Mouse (Mus musculus): ENCODE results near the gene Tktl2. TPM values are rescaled to one million over a fixed set of nuclear protein-coding genes. Genes with fewer than 3 reads are reported as not detected.
A peak's percentile ranks its signal among the peaks of the same experiment; 100 is the strongest.

Gene Tktl2
- polyA plus RNA-seq (2015; fragmentation: Nextera tagmentation; extraction: Ambion mirVana): not detected in 2 replicates

DNA sequence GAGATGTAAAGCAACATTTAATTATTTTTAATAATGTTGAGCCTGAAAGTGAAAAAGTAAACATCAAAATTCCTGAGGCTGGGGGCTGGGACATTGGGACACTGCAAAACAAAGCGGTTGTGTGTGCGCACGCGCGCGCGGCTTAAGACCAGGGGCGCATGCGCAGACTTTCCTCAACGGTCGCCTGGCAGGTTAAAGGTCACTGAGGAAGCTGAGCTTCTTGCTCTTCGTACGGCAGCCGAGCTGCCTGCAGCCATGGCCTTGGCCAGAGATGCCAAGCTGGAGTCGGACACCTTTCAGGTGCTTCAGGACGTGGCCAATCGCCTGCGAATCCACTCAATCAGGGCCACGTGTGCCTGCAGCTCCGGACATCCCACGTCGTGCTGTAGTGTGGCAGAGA, at the start of gene Tktl2:
TSS of gene Tktl2 (plus strand) at position 220 of the 400 bp plus-strand sequence.
- Histone ChIP-seq H3K27me3 (replicated peaks) (no peaks in the 10 kb centered on the region), H3K9me3 (no peaks in the 10 kb centered on the region), H3K9ac (no peak within 1 kb of the TSS), H3K4me3 (replicated peaks) (no peak within 1 kb of the TSS), H3K4me1 (no peaks in the 10 kb centered on the region), H3K4me2 (no peak within 1 kb of the TSS), H3K27ac (no peak within 1 kb of the TSS), H3K36me3 (no peaks in the 10 kb centered on the region)
- WGBS: 94% methylated on average over 22 of the region's 22 CpGs
- no peak for ATAC-seq (ENCODE audit: insufficient read depth, low FRiP score, low read depth)

DNA sequence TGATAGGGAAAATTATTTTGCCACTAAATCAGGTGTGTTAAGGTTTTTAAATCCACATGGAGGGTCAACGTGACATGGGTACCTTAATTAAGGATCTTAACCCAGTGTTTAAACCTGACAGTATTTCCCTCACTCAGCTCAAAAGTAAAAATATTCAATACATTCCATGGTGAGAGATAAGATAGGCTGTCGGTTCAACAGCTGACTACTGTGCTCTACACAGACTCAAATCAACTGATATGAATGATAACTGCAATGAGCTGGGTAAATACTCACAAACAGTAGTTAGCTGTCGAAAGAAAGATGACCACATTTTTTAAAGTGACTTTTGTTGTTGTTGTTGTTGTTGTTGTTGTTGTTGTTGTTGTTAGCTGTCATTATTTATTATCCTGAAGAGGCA, 41.7 kb upstream of the Tktl2 start:
- no peak overlapping the region for H3K4me3 ChIP-seq (replicated peaks)
- no peaks in the 10 kb centered on the region for H3K4me1 ChIP-seq
- H3K4me2 ChIP-seq: no peak overlapping the region
- H3K27me3 ChIP-seq (replicated peaks): no peaks in the 10 kb centered on the region
- 70% methylated on average over 3 of the region's 3 CpGs for WGBS
- no peaks in the 10 kb centered on the region for H3K9me3 ChIP-seq
- H3K36me3 ChIP-seq: no peaks in the 10 kb centered on the region
- ATAC-seq (ENCODE audit: insufficient read depth, low FRiP score, low read depth): no peak
- no peak overlapping the region for H3K9ac ChIP-seq
- H3K27ac ChIP-seq: no peak overlapping the region

DNA sequence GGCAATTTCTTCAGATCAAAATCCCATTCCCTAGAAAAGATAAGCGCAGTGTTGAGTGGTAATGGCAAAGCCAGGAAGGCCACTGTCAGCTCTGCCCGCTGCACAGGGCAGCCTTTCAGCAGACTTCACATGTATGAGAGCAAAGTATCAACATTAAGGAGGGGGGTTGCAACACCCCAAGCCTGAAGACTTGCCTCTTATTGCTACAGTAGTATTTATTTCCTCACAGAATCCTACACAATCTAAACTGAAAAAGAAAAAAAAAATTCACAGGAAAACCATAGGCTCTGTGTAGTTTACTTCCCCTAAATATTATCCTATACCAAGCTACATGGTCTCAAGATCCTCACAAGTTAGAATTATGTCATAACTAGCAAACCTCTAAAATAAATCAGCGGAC, 34.7 kb upstream of the Tktl2 start:
- 93% methylated on average over 3 of the region's 3 CpGs for WGBS
- peaks cover 31% of the 10 kb centered on the region; the same call in 1 of the 2 replicates for H3K36me3 ChIP-seq

DNA sequence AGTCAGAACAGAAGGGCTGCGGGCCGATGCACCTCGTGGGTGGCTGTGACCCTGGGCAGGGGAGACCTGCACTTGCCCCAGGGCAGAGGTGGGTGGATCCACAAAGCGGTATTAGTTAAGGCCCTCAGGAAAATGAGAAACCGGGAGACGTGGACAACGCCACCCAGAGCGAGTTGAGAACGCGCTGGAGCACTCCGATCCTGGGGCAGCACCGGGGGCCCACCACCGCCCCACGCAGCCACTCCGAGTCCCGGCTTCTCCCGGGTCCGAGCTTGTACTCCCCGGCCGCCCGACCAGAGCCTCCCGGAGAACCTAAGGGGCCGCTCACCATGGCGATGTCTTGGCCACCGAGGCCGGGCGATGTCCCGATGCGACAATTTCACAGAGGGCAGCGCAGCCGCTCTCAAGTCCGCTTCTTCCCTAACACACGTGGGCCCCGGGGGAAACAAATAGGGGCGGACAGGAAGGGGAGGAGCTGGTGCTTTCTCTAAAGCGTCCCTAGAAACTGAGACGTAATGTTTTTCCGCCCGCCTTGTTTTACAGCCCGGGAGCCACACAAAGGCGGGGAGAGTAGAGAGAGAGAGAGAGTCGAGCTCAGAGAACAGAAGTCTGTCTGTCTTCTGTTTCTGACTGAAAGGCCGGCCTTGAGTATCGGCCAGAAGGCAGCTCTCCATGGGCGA, 25.3 kb upstream of the Tktl2 start, which contains the start of gene Tma16:
TSS of gene Tma16 (minus strand) at position 447 of the 680 bp plus-strand sequence.
- Histone ChIP-seq H3K4me3 (replicated peaks) (peak within 1 kb of the TSS; percentile 94), H3K9ac (peak within 1 kb of the TSS; percentile 73), H3K27me3 (replicated peaks) (no peaks in the 10 kb centered on the region), H3K4me2 (peak within 1 kb of the TSS; percentile 70), H3K27ac (0 out of 2 replicates have a peak within 1 kb of the TSS, but pooled peaks have one; percentile 48), H3K9me3 (no peaks in the 10 kb centered on the region), H3K4me1 (no peaks in the 10 kb centered on the region), H3K36me3 (peaks cover 14% of the 10 kb centered on the region)
- 0% methylated on average over 45 of the region's 45 CpGs for WGBS
- peak; percentile 92 for ATAC-seq (ENCODE audit: insufficient read depth, low FRiP score, low read depth)

More for the DNA sequence above, 34.7 kb upstream of the Tktl2 start:
- H3K27ac ChIP-seq: no peak overlapping the region
- H3K27me3 ChIP-seq (replicated peaks): no peaks in the 10 kb centered on the region
- H3K4me1 ChIP-seq: no peaks in the 10 kb centered on the region
- H3K4me2 ChIP-seq: no peak overlapping the region
- ATAC-seq (ENCODE audit: insufficient read depth, low FRiP score, low read depth): no peak
- H3K4me3 ChIP-seq (replicated peaks): no peak overlapping the region
- H3K9me3 ChIP-seq: no peaks in the 10 kb centered on the region
- H3K9ac ChIP-seq: no peak overlapping the region

DNA sequence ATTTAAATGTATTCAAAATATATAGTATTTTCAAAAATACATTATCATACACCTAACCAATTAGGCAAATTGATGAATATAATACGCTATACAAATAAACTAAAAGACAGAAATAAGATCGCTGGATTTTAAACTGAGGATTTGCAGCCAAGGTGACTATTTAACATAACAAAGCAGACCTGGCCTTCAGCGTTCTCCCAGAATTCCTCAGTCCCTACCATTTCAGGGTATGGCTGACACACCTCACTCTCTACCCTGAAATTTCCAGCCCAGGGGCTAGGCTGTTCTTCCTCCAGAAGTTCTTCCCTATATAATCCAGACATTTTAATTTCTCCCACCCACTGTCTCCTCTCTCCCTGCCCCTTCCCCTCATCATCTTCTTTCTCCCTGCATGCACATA, 23.0 kb upstream of the Tktl2 start:
- Histone ChIP-seq H3K9me3 (no peaks in the 10 kb centered on the region), H3K27ac (no peak overlapping the region), H3K27me3 (replicated peaks) (no peaks in the 10 kb centered on the region), H3K36me3 (no peaks in the 10 kb centered on the region), H3K4me3 (replicated peaks) (no peak overlapping the region), H3K4me1 (no peaks in the 10 kb centered on the region), H3K4me2 (no peak overlapping the region), H3K9ac (no peak overlapping the region)
- 49% methylated on average over 3 of the region's 3 CpGs for WGBS
- no peak for ATAC-seq (ENCODE audit: insufficient read depth, low FRiP score, low read depth)

DNA sequence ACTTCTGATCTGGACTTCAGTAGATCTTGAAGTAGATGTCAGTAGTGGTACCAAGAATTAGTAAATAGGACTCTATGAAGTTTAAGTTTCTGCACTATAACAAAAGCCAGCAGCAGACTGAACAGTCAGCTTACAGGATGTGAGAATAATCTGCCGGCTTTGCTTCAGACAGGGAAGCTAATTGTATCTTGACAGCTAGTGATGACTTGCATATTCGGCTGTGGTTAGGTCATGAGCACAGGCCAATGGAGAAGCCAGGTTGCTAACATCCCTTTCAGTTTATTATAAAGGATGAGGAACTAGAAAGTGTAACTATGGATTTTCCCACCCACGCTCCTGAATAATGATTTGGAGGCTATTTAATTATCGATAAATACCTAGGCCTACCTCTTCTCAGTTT, 20.9 kb upstream of the Tktl2 start:
- H3K4me2 ChIP-seq: no peak overlapping the region
- WGBS: 70% methylated on average over 4 of the region's 4 CpGs

DNA sequence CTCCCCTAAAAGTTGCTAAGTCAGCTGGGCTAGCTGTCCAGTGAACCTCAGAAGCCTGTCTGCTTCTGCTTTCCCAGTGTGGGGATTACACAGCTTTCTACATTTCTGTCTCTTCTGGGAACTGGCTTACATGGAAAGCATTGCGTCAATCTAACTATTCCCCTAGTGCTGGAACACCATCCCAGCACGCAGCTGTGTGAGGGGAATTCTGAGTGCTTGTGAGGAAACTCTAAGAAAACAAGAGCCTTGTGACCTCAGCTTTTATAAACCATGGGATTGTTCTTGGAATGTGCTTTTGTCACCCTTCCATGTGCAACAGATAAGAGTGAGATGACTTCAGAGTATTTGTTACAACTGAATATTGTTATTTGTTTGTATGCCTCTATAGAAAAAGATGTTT, 17.1 kb upstream of the Tktl2 start:
- 64% methylated on average over 2 of the region's 2 CpGs for WGBS
- H3K36me3 ChIP-seq: no peaks in the 10 kb centered on the region
- no peaks in the 10 kb centered on the region for H3K9me3 ChIP-seq
- no peaks in the 10 kb centered on the region for H3K4me1 ChIP-seq
- ATAC-seq (ENCODE audit: insufficient read depth, low FRiP score, low read depth): no peak
- H3K9ac ChIP-seq: no peak overlapping the region
- no peak overlapping the region for H3K4me3 ChIP-seq (replicated peaks)
- H3K27ac ChIP-seq: no peak overlapping the region
- H3K4me2 ChIP-seq: no peak overlapping the region
- H3K27me3 ChIP-seq (replicated peaks): no peaks in the 10 kb centered on the region

More for the DNA sequence above, 20.9 kb upstream of the Tktl2 start:
- no peaks in the 10 kb centered on the region for H3K36me3 ChIP-seq
- ATAC-seq (ENCODE audit: insufficient read depth, low FRiP score, low read depth): no peak
- H3K4me3 ChIP-seq (replicated peaks): no peak overlapping the region
- no peaks in the 10 kb centered on the region for H3K4me1 ChIP-seq
- H3K27me3 ChIP-seq (replicated peaks): no peaks in the 10 kb centered on the region
- H3K9ac ChIP-seq: no peak overlapping the region
- no peaks in the 10 kb centered on the region for H3K9me3 ChIP-seq
- H3K27ac ChIP-seq: no peak overlapping the region

DNA sequence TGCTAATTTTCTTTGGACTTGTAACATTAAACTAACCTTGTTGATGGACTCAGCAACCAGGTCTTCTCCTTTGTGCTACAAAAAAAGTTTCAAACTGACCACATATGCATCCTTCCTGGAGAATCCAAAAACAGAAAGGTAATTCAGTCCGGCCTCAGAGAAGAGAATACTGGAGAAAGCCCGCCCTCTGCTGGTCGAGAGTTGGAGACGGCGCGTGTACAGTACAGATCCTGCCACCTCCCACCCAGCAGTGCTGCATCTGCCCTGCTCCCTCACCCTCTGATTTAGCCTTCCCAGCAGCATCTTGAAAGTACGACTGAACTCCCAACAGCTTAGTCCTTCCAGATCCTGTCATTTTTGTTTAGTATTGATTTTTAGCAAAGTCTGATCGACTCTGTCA, 15.8 kb upstream of the Tktl2 start:
- ATAC-seq (ENCODE audit: insufficient read depth, low FRiP score, low read depth): peak; percentile 73

DNA sequence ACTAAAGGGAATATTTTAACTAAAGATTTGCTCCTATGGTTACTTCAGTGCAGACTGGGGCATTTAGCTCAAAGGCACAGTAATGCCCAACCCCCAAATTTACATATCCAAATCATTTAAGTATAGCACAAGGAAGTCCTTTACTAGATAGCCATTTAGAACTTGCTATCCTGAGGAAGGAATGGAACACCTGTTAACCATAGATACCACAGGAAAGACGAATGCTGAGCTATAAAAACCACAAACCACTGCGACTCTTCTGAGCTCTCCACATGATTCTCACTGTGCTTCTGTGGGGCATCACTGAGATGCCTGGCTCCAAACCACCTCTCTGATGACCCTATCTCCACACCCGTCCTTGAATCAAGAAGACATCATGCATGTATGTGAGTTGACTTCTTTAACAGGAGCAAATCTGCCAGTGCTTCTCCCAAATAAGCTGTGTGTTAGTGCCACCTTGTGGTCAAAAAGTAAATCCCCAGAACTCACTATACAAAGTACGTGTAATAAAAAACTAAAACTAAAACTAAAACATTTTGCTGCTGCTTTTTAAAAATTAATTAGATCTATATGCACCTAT, 14.5 kb upstream of the Tktl2 start:
- Histone ChIP-seq H3K36me3 (no peaks in the 10 kb centered on the region), H3K9me3 (no peaks in the 10 kb centered on the region), H3K4me1 (no peaks in the 10 kb centered on the region), H3K27ac (no peak overlapping the region), H3K9ac (no peak overlapping the region), H3K4me2 (no peak overlapping the region), H3K27me3 (replicated peaks) (no peaks in the 10 kb centered on the region), H3K4me3 (replicated peaks) (no peak overlapping the region)
- 40% methylated on average over 4 of the region's 4 CpGs for WGBS
- ATAC-seq (ENCODE audit: insufficient read depth, low FRiP score, low read depth): no peak

More for the DNA sequence above, 15.8 kb upstream of the Tktl2 start:
- H3K27ac ChIP-seq: no peak overlapping the region
- no peak overlapping the region for H3K4me2 ChIP-seq
- no peaks in the 10 kb centered on the region for H3K36me3 ChIP-seq
- no peaks in the 10 kb centered on the region for H3K9me3 ChIP-seq
- no peak overlapping the region for H3K4me3 ChIP-seq (replicated peaks)
- no peaks in the 10 kb centered on the region for H3K27me3 ChIP-seq (replicated peaks)
- no peaks in the 10 kb centered on the region for H3K4me1 ChIP-seq
- whole genome bisulfite sequencing: 6% methylated on average over 8 of the region's 8 CpGs
- H3K9ac ChIP-seq: no peak overlapping the region

DNA sequence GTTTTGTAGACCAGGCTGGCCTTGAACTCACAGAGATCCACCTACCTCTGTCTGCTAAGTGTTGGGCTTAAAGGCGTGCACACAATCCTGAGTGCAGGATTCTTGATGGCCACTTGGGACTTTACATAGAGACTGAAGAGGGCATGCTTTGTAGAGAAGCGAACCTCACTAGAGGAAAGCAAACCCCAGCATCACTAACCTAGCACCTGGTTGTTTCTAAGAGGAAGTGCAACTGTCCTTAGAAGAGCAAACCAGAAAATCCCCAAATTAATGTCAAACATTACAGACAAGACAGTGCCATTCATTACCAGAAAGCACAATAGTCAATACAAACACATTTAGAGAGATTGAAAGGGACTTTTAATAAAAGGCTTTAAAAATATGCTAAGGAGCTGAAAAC, 8.2 kb upstream of the Tktl2 start:
- Histone ChIP-seq H3K4me1 (no peaks in the 10 kb centered on the region), H3K27me3 (replicated peaks) (no peaks in the 10 kb centered on the region), H3K9me3 (no peaks in the 10 kb centered on the region), H3K27ac (no peak overlapping the region), H3K4me2 (no peak overlapping the region), H3K4me3 (replicated peaks) (no peak overlapping the region), H3K36me3 (no peaks in the 10 kb centered on the region), H3K9ac (no peak overlapping the region)
- no peak for ATAC-seq (ENCODE audit: insufficient read depth, low FRiP score, low read depth)
- WGBS: 77% methylated on average over 2 of the region's 2 CpGs

DNA sequence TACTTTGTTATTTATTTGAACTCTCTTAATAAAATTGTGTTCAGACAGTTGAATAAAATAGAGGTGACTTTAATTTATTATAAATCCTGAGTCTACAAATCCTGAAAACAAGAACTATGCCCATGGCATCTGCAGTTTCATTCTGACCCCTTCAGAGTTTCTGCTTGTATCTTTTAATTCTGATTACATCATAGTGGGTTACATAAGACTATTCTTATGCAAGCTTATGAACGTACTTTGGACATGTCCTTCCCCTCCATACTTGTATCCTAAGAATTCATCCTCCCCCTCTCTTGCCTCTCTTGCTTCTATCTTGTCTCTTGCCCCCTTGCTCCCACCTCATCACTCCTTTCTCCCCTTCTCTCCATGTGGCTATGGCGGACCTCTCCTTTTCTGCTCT, 7.6 kb downstream of the Tktl2 start:
- Histone ChIP-seq H3K4me2 (no peak overlapping the region), H3K36me3 (no peaks in the 10 kb centered on the region), H3K9me3 (no peaks in the 10 kb centered on the region), H3K4me3 (replicated peaks) (no peak overlapping the region), H3K9ac (no peak overlapping the region), H3K27me3 (replicated peaks) (no peaks in the 10 kb centered on the region), H3K4me1 (no peaks in the 10 kb centered on the region), H3K27ac (no peak overlapping the region)
- 73% methylated on average over 2 of the region's 2 CpGs for WGBS
- ATAC-seq (ENCODE audit: insufficient read depth, low FRiP score, low read depth): no peak

DNA sequence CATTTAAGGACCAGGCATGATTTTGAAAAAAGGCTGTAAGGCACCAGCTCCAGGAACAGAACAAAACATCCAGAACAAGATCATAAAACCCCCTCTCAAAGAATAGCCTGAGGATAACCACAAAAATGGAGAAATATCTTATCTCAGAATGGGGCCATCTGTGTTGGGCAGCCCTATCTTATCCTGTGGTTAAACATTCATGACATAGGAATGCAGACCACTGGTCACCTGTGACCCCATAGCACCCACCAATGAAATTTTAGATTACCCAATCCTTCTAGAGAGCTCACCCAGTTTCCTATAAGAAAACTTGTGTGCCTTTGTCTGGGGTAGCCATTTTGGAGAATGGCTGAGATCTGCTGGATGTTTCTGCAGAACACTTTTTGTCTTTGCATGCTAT, 9.0 kb downstream of the Tktl2 start:
- Histone ChIP-seq H3K4me3 (replicated peaks) (no peak overlapping the region), H3K9ac (no peak overlapping the region), H3K36me3 (no peaks in the 10 kb centered on the region), H3K4me1 (no peaks in the 10 kb centered on the region), H3K4me2 (no peak overlapping the region), H3K9me3 (no peaks in the 10 kb centered on the region), H3K27ac (no peak overlapping the region), H3K27me3 (replicated peaks) (no peaks in the 10 kb centered on the region)
- no peak for ATAC-seq (ENCODE audit: insufficient read depth, low FRiP score, low read depth)
